Mouse (Mus musculus) hindbrain, embryonic 11.5 days (tissue): ENCODE measurements around the gene Gins3. TPM values are rescaled to one million over a fixed set of nuclear protein-coding genes. Genes with fewer than 3 reads are reported as not detected.

Experiments used
- ATAC-seq: fragments of 200-750 bp; cut with Nextera tagmentation; 2 replicates; pipeline ENCODE4 v1.8.0; 2017; ENCODE audit warnings: mild to moderate bottlenecking, moderate TSS enrichment, moderate library complexity; ENCODE audit not compliant: low FRiP score
- DNase-seq: peaks from one replicate; pipeline ENCODE4 v3.0.0-alpha.2; 2015; ENCODE audit warnings: low spot score
- H3K27ac ChIP-seq: fragments of 300-500 bp; sonication (generic); 2 replicates; pipeline ENCODE4 v1.5.1; 2014; ENCODE audit warnings: mild to moderate bottlenecking, low read depth, low read length
- H3K27me3 ChIP-seq: fragments of 300-500 bp; sonication (generic); 2 replicates; pipeline ENCODE4 v1.6.1; 2014; ENCODE audit warnings: mild to moderate bottlenecking, low read length, moderate library complexity, mixed read lengths; ENCODE audit not compliant: control insufficient read depth, insufficient read depth
- H3K36me3 ChIP-seq: fragments of 300-500 bp; sonication (generic); 2 replicates; pipeline ENCODE4 v1.6.1; 2014; ENCODE audit warnings: mild to moderate bottlenecking, low read length, moderate library complexity, mixed read lengths; ENCODE audit not compliant: control insufficient read depth, insufficient read depth
- H3K4me1 ChIP-seq: fragments of 300-500 bp; sonication (generic); replicated peaks from 2 replicates; pipeline ENCODE4 v1.6.1; 2014; ENCODE audit warnings: low read length, mixed read lengths; ENCODE audit not compliant: control insufficient read depth, insufficient read depth
- H3K4me2 ChIP-seq: fragments of 300-500 bp; sonication (generic); replicated peaks from 2 replicates; pipeline ENCODE4 v1.6.1; 2014; ENCODE audit warnings: mild to moderate bottlenecking, low read depth, low read length
- H3K4me3 ChIP-seq: fragments of 300-500 bp; sonication (generic); 2 replicates; pipeline ENCODE4 v1.5.1; 2014; ENCODE audit warnings: low read depth, low read length
- H3K9ac ChIP-seq: fragments of 300-500 bp; sonication (generic); 2 replicates; pipeline ENCODE4 v1.6.1; 2014; ENCODE audit warnings: low read depth, low read length
- H3K9me3 ChIP-seq: fragments of 300-500 bp; sonication (generic); 2 replicates; pipeline ENCODE4 v1.6.1; 2016; ENCODE audit warnings: low read length; ENCODE audit not compliant: control insufficient read depth
- WGBS: fragments of 180-500 bp; shearing (Covaris S2); extraction: QIAGEN DNeasy Blood & Tissue Kit; methylation state at CpG from one replicate; pipeline ENCODE4 v1.1.7; 2014; 5-methylcytosine and 5-hydroxymethylcytosine counted together
- polyA plus RNA-seq: library from polyadenylated mRNA; unstranded; fragments of >200 nt; fragmentation: Nextera tagmentation; extraction: Ambion mirVana; gene quantifications from 2 replicates; pipeline ENCODE4 v1.2.1, GENCODE M21; 2014

Gene Gins3
- polyA plus RNA-seq, 1 experiment from 2014 or later = 24.1 TPM

- H3K27me3 ChIP-seq = peaks cover 1% of the 10 kb centered on the region; the same call in 1 of the 2 replicates
- H3K4me3 ChIP-seq = no peak overlapping the region
- H3K4me2 ChIP-seq = no peak overlapping the region
- H3K9ac ChIP-seq = no peak overlapping the region
- H3K36me3 ChIP-seq = no peaks in the 10 kb centered on the region
- no peaks in the 10 kb centered on the region for H3K9me3 ChIP-seq
- ATAC-seq (no peak), DNase-seq (no peak)
- no peaks in the 10 kb centered on the region for H3K4me1 ChIP-seq
- WGBS = 79% methylated on average over 2 of the region's 2 CpGs
- H3K27ac ChIP-seq = no peak overlapping the region
These were observed 36.7 kb downstream of the Gins3 start for GRCm38 (mm10) chr8:95669967-95670366.

DNA sequence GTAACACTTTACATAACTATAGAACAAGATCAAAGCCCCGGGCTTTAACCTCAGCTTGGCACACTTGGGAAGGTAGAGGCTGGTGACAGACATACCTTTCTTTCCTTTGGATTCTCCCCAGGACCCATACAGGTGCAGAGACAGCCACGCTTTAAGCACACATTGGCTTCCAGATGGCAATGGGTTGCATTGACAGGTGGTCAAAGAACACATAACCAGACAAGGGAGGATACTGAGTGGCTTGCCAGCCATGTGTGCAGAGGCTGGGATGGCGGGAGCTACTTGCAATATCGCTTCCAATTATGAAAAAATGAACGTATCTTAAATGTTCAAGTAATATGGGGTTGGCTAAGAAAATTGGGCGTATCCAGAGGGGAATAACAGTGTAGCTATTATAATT is 38.6 kb downstream of the Gins3 start:
- 91% methylated on average over 6 of the region's 6 CpGs for WGBS
- ATAC-seq = no peak

DNA sequence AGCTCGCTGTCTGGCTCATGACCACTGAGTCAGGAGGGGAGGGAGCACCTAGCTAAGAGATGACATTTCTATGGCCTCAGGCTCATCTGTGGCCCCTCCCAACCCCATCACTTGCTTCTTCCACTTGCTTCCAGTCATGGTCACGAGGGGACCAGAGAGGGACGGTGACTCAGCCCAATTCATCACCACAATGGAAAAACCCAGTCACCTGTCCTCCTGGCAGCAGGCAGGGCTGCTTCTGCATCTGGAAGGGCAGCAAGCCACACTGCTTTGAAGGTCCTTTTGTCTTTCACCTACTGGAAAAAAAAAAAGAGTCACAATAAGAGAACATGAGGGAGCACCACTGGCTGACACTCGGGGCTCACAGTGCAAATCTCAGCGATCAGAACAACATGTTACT is 39.6 kb downstream of the Gins3 start:
- Histone ChIP-seq H3K4me1 (no peaks in the 10 kb centered on the region; the same call in 1 of the 2 replicates), H3K36me3 (no peaks in the 10 kb centered on the region), H3K27me3 (peaks cover 22% of the 10 kb centered on the region), H3K9ac (no peak overlapping the region), H3K9me3 (no peaks in the 10 kb centered on the region), H3K4me2 (no peak overlapping the region), H3K4me3 (no peak overlapping the region), H3K27ac (no peak overlapping the region)
- DNase-seq = no peak
- no peak for ATAC-seq
- 81% methylated on average over 5 of the region's 5 CpGs for WGBS

More for the DNA sequence above, 38.6 kb downstream of the Gins3 start:
- Histone ChIP-seq H3K27ac (no peak overlapping the region), H3K4me1 (no peaks in the 10 kb centered on the region), H3K27me3 (peaks cover 12% of the 10 kb centered on the region), H3K4me2 (no peak overlapping the region), H3K4me3 (no peak overlapping the region), H3K9me3 (no peaks in the 10 kb centered on the region), H3K9ac (no peak overlapping the region), H3K36me3 (no peaks in the 10 kb centered on the region)
- DNase-seq = no peak

DNA sequence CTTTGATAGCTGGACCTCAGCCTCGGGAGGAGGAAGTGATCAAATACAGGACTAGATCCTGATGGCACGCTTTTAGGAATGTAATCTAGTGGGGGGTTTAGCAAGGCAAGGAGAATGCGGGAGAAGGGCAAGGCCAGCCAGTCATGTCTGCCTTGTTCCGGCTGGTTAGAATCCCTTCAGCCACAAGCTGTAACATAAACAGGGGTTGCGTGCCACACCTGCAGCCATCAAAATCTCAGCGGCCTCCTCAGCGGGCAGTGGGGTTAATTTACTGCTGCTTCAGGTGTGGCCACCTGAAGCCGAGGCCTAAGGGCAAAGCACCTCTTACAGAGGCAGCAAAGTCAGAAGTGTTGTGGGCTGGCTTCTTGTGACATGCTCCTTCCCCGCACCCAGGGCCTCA is 43.4 kb downstream of the Gins3 start, which contains the start of gene Ndrg4:
Gene Ndrg4, plus strand, starts transcription at position 350 of the 400 bp plus-strand sequence.
- 46% methylated on average over 9 of the region's 9 CpGs for WGBS
- DNase-seq (no peak), ATAC-seq (no peak)
- Histone ChIP-seq H3K4me1 (peaks cover 2% of the 10 kb centered on the region), H3K4me2 (peak within 1 kb of the TSS; percentile 98), H3K27me3 (peaks cover 42% of the 10 kb centered on the region), H3K9me3 (no peaks in the 10 kb centered on the region), H3K27ac (0 out of 2 replicates have a peak within 1 kb of the TSS, but pooled peaks have one; percentile 10), H3K36me3 (no peaks in the 10 kb centered on the region), H3K9ac (peak within 1 kb of the TSS; percentile 63), H3K4me3 (peak within 1 kb of the TSS; percentile 57)

DNA sequence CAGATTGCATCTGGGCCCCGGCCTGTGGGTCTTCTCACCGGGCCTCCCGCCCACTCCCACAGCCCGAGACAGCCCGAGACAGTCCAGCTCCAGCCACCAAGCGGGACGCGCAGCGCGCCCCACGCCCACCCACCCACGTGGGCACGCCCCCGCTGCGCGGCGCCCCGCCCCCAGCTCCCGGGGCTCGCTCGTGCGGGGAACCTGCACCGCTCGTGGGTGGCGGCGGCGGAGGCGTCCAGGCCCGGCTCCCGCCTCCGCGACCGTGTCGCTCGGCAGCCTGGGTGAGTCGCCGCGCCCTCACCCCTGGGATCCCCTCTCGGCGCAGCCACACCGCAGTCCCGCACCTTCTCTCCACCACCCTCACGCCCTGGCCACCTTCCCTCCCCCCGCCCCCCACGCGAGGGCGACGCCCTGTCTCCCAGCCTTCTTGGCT is 44.4 kb downstream of the Gins3 start:
- Histone ChIP-seq H3K27me3 (peaks cover 42% of the 10 kb centered on the region), H3K4me2 (peak overlapping the region; percentile 98), H3K36me3 (no peaks in the 10 kb centered on the region), H3K9me3 (no peaks in the 10 kb centered on the region), H3K4me1 (peaks cover 2% of the 10 kb centered on the region), H3K27ac (0 out of 2 replicates have a peak overlapping the region, but pooled peaks have one; percentile 10), H3K9ac (peak overlapping the region; percentile 63), H3K4me3 (peak overlapping the region; percentile 57)
- DNase-seq (peak; percentile 39), ATAC-seq (peak; percentile 63)
- 0% methylated on average over 6 of the region's 48 CpGs for WGBS

DNA sequence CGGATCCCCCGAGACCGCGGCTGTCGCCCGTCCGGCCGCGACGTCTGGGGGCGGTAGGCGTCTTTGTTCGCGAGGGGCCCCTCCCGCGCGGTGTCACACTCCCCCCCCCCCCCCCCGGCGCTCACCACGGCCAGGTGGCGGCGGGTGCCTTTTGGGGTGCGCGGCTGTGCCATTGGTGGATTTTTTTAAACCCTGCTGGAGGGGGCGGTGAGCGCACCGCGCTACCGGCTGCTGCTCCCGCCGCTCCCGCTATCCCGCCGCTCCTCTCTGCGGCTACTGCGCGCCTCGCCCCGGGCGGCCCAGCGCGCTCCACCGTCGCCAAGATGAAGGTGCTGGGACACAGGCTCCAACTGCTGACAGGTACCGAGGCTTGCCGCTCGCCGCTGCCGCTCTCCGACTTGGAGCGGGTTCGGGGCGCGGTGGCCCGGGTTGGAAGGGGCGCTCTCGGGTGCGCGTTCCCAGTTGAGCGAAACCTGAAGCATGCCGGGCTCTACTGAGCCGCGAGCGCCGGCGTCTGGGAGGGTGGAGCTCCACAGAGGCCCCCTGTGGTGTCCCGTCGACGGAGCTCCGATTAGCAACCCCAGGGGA is 44.9 kb downstream of the Gins3 start:
- 1% methylated on average over 51 of the region's 70 CpGs for WGBS
- H3K27me3 ChIP-seq = peaks cover 42% of the 10 kb centered on the region
- peak overlapping the region; percentile 98 for H3K4me2 ChIP-seq
- peaks cover 2% of the 10 kb centered on the region for H3K4me1 ChIP-seq
- H3K27ac ChIP-seq = 0 out of 2 replicates have a peak overlapping the region, but pooled peaks have one; percentile 10
- ATAC-seq (peak; percentile 60), DNase-seq (peak; percentile 56)
- no peaks in the 10 kb centered on the region for H3K9me3 ChIP-seq
- peak overlapping the region; percentile 57 for H3K4me3 ChIP-seq
- H3K36me3 ChIP-seq = no peaks in the 10 kb centered on the region
- H3K9ac ChIP-seq = peak overlapping the region; percentile 63

- ATAC-seq = no peak
- no peak for DNase-seq
- Histone ChIP-seq H3K27me3 (no peaks in the 10 kb centered on the region), H3K4me3 (no peak overlapping the region), H3K4me2 (no peak overlapping the region), H3K36me3 (no peaks in the 10 kb centered on the region), H3K4me1 (no peaks in the 10 kb centered on the region), H3K9ac (no peak overlapping the region), H3K27ac (no peak overlapping the region), H3K9me3 (no peaks in the 10 kb centered on the region)
- WGBS = 84% methylated on average over 10 of the region's 10 CpGs
These were observed 54.9 kb downstream of the Gins3 start for GRCm38 (mm10) chr8:95688073-95688672.

- Histone ChIP-seq H3K4me1 (peaks cover 4% of the 10 kb centered on the region; the same call in 1 of the 2 replicates), H3K4me3 (no peak overlapping the region), H3K9ac (no peak overlapping the region), H3K36me3 (no peaks in the 10 kb centered on the region), H3K9me3 (no peaks in the 10 kb centered on the region), H3K4me2 (no peak overlapping the region), H3K27me3 (no peaks in the 10 kb centered on the region), H3K27ac (no peak overlapping the region)
- ATAC-seq (no peak), DNase-seq (no peak)
- 80% methylated on average over 13 of the region's 13 CpGs for WGBS
These were observed 57.8 kb downstream of the Gins3 start for GRCm38 (mm10) chr8:95690929-95691541.
